Mouse (Mus musculus) CH12.LX (cell line): Measurements from ENCODE around the gene Ccnt1.

ENCODE experiments used
- CHD2 ChIP-seq: IDR thresholded peaks from 2 replicates; pipeline ENCODE4 v1.6.1; 2011; ENCODE audit warnings: low read length, improper control_type of control experiment
- CTCF ChIP-seq, 2 experiments: IDR thresholded peaks in 1 of 2; conservative IDR thresholded peaks in 1 of 2; 2 replicates each; pipeline ENCODE4 v1.5.1; 2011 to 2012; ENCODE audit warnings: low read depth in 2 of 2, low read length in 2 of 2, improper control_type of control experiment in 1 of 2, inconsistent platforms in 1 of 2, mild to moderate bottlenecking in 1 of 2, moderate library complexity in 1 of 2
- HCFC1 ChIP-seq: IDR thresholded peaks from 2 replicates; pipeline ENCODE4 v1.6.1; 2012; ENCODE audit warnings: low read depth, mild to moderate bottlenecking, inconsistent platforms, low read length, improper control_type of control experiment
- MAX ChIP-seq: IDR thresholded peaks from 2 replicates; pipeline ENCODE4 v1.6.1; 2011; ENCODE audit warnings: low read length, improper control_type of control experiment
- NELFE ChIP-seq: IDR thresholded peaks from 2 replicates; pipeline ENCODE4 v1.6.1; 2011; ENCODE audit warnings: low read depth, low read length, improper control_type of control experiment
- POLR2A ChIP-seq: IDR thresholded peaks from 2 replicates; pipeline ENCODE4 v1.6.1; 2011; ENCODE audit warnings: low read depth, mild to moderate bottlenecking, improper control_type of control experiment, low read length
- POLR2AphosphoS2 ChIP-seq: IDR thresholded peaks from 2 replicates; pipeline ENCODE4 v1.6.1; 2011; ENCODE audit warnings: low read depth, low read length, improper control_type of control experiment
- RCOR1 ChIP-seq: conservative IDR thresholded peaks from 2 replicates; pipeline ENCODE4 v1.6.1; 2012; ENCODE audit warnings: low read depth, mild to moderate bottlenecking, inconsistent platforms, low read length, improper control_type of control experiment
- SMC3 ChIP-seq: IDR thresholded peaks from 2 replicates; pipeline ENCODE4 v1.6.1; 2011; ENCODE audit warnings: low read depth, low read length, improper control_type of control experiment
- TBP ChIP-seq: conservative IDR thresholded peaks from 2 replicates; pipeline ENCODE4 v1.6.1; 2011; ENCODE audit warnings: low read depth, low read length, improper control_type of control experiment
- USF2 ChIP-seq: conservative IDR thresholded peaks from 2 replicates; pipeline ENCODE4 v1.6.1; 2011; ENCODE audit warnings: low read depth, low read length, improper control_type of control experiment
- ZKSCAN1 ChIP-seq: IDR thresholded peaks from 2 replicates; pipeline ENCODE4 v1.6.1; 2012; ENCODE audit warnings: low read depth, inconsistent platforms, low read length, improper control_type of control experiment, borderline replicate concordance
- ZMIZ1 ChIP-seq: IDR thresholded peaks from 2 replicates; pipeline ENCODE4 v1.6.1; 2012; ENCODE audit warnings: low read depth, mild to moderate bottlenecking, inconsistent platforms, low read length, improper control_type of control experiment

- TF ChIP-seq CTCF (conservative IDR thresholded peaks at IDR 0.05 in 1 of 2, IDR thresholded peaks at IDR 0.05 in 1 of 2; ENCODE audit: low read depth in 2 of 2, low read length in 2 of 2) (no peak), POLR2AphosphoS2 (no peak), USF2 (no peak), CHD2 (no peak), SMC3 (no peak), POLR2A (no peak), RCOR1 (no peak), TBP (no peak), HCFC1 (no peak), MAX (no peak), ZKSCAN1 (no peak), ZMIZ1 (no peak), NELFE (no peak)
These were observed 25.9 kb upstream of the Ccnt1 start for GRCm38 (mm10) chr15:98596609-98597008.
